Mouse (Mus musculus): ENCODE measurements at regions not wholly inside any gene's neighbourhood (a gene's known extent, or its start where the extent isn't known, plus 50 kb on each side); places are given as distances from the start of the nearest gene placed in this dataset.

DNA sequence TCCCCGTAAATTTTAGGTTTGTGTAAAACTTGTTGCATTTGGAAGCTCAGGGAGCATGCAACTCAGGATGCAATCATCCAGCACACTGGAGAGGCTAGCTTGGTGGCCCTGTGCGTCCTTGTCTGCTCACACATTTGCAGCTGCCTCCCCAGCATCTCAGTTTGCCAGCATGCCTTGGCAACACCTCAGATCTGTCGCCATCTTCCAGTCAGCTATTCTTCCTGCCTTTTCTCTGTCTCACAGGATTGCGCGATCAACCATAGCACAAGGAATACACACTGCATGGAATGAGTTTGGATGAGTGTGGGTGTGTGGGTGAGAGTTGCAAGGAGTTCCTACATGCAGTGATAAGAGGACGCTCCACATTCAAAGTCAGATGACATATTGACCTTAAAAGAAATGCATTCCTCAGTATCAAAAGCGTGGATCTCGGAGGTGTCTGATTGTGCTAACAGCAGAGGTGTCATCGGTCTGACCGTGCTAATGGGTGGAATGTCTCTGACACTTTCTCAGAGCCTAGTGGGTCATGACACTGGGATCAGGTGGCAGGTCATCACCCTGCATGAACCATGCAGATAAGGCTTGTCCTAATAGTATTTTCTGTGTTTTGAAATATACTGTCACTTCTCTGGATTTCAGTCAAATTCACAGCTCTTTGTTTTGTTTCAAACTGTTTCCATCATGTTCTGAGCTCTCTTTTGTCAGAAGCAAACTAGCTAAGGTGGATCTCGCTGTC lies 360.6 kb upstream of the Arglu1 start:
- no peak for DNase-seq (ENCODE audit: low spot score in 2 of 2)

GRCm38 (mm10) chr8:9048116-9048515 lies 357.8 kb upstream of the Arglu1 start:
- no peak for DNase-seq (ENCODE audit: low spot score in 2 of 2)
- intact Hi-C loops (cut with DNase I), result no loop called here

More for the DNA sequence above, 360.6 kb upstream of the Arglu1 start:
- intact Hi-C loops (cut with DNase I), result no loop called here

- DNase-seq (ENCODE audit: low spot score in 2 of 2), result no peak
- intact Hi-C loops (cut with DNase I), result no loop called here
Observed at GRCm38 (mm10) chr8:9042835-9043792, 352.8 kb upstream of the Arglu1 start.

GRCm38 (mm10) chr8:9029156-9029555 lies 338.8 kb upstream of the Arglu1 start:
- intact Hi-C loops (cut with DNase I), result no loop called here
- no peak for DNase-seq (ENCODE audit: low spot score in 2 of 2)

DNA sequence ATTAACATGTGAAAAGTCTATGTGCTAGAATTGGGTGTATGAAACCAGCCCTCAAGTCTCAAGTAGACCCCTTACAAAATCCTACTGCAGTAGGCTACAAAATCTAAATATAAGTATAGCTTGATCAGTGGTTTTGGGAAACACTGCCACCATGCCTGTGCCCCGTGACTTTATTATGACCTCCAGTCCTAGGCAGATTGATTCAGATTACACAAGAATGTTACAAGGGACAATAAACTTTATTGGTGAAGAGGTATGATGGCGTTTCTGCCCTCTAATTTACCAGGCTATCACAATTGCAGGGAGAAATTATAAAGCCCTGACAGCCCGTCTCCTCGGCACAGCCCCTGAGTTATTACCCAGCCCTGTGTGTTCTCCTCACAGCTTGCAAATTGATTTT lies 337.4 kb upstream of the Arglu1 start:
- intact Hi-C loops (cut with DNase I), result no loop called here
- no peak for DNase-seq (ENCODE audit: low spot score in 2 of 2)

DNA sequence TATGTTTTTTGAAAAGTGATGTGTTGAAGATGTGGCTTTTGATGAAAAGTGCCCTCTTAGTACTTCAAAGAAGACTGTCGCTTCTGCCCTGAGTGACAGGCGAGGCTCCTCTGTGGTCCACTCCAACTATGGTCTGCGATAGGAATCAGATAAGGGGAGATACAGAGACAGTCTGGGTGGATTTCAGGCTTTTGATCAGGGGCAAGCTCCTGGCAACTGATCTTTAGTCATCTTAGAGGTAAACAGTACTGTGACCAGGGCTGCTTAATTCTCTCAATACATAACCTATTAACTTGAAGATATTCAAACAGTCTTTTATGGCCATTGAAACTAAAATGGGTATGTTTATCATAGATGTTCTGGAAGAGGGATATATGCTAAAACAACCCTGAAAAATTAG lies 335.6 kb upstream of the Arglu1 start:
- intact Hi-C loops (cut with DNase I), result no loop called here
- no peak for DNase-seq (ENCODE audit: low spot score in 2 of 2)

DNA sequence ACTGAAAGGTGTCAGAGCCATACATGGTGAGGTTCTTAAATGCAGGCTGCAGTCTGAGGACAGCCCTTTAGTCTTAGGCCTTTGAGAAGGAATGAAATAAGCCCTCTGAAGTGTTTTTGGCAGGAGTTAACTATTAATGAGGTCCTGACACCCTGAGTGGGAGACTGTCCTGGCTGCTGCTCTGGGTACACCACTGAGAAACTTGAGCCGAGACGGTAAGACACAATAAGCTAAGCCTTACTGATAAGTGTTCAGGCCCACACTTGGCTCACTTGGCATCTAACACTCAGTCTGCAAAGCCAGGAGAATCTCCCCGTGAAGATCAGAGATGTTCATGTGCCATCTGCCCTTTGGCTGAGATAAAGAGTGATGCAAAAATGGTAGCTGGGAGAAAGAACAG lies 335.1 kb upstream of the Arglu1 start:
- DNase-seq (ENCODE audit: low spot score in 2 of 2), result no peak
- intact Hi-C loops (cut with DNase I), result no loop called here

GRCm38 (mm10) chr8:9020744-9021143 lies 330.4 kb upstream of the Arglu1 start:
- intact Hi-C loops (cut with DNase I), result no loop called here
- no peak for DNase-seq (ENCODE audit: low spot score in 2 of 2)

DNA sequence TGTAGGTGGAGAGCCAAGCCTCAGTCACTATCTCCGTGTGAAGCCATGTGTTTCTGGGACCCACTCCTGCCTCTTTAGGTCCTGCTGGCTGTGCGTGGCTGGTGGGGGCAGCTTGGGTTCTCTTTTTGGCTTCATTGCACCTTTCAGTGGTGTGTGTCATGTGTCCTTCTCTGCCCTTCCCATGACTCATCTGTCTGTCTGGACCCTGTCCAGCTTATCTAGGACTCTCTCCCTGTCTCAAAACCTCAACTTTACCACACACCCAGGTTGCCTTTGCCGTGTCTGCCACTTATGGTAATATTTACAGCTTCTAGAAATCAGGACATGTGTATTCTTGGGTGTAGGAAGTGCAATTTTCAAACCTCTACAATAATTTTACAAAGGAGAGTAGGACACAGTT lies 329.9 kb upstream of the Arglu1 start:
- intact Hi-C loops (cut with DNase I), result no loop called here
- no peak for DNase-seq (ENCODE audit: low spot score in 2 of 2)

DNA sequence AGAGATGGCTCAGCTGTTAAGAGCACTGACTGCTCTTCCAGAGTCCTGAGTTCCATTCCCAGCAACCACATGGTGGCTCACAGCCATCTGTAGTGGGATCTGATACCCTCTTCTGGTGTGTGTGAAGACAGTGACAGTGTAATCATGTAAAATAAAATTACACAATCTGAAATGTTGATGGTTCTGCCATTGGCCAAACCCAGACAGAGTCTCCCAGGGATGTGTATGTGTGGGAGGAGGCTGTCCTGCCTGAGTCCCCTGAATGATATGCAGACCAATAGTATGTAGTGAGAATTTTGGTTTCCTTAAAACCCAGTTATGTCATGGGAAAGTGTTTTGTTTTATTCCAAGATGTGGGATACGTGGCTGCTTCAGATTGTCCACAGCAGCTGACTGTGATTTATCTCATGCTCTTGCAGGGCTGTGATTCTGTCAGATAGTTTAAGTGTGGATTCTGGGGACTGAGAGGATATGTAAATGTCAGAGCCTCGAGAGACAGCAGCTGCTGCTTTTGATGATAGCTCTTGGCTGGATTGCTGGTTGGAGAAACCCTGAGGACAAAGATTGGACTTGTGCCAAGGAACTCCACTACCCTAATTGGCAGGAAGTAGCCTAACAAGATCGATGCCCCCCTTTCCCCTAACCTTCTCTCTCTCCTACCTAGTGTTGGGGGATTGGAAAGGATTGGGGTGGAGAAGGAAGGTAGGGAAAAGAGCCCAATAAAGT lies 321.6 kb upstream of the Arglu1 start:
- DNase-seq (ENCODE audit: low spot score in 2 of 2), result no peak
- intact Hi-C loops (cut with DNase I), result no loop called here

DNA sequence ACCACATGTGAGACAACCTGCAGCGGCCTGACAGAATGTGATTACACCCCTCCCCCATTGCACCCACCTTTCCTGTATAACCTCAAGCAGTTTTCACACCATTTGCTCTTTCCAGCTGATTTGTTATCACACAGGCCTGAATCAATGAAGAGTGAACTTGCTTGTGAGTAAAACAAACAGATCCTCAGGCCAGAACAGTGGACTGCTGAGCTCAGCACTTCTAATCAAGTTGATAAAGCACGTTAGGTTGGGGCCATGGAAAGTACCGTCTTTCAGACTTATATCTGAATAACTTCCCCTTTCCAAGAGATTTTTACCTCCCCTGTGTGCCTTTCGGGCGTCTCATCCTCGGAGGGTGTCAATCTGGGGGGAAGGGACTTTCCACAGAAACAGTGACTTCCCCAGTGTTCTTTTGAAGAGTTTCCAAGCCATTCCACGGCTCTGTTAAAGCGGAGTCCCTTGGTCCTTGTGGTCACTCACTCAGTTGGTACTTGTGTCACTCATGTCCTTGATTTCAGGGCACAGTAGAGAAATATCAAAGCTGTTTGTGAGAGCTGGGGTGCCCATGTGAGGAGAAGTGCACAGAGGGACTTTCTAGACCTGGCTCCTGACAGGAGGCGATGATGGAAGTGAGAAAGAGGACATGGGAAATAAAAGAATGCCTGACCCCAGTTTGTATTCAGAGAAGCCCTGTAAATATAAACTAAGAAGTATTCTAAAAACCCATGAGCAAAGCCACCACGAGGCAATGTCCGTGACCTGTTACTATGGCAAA lies 317.9 kb upstream of the Arglu1 start:
- intact Hi-C loops (cut with DNase I), result no loop called here
- no peak for DNase-seq (ENCODE audit: low spot score in 2 of 2)

DNA sequence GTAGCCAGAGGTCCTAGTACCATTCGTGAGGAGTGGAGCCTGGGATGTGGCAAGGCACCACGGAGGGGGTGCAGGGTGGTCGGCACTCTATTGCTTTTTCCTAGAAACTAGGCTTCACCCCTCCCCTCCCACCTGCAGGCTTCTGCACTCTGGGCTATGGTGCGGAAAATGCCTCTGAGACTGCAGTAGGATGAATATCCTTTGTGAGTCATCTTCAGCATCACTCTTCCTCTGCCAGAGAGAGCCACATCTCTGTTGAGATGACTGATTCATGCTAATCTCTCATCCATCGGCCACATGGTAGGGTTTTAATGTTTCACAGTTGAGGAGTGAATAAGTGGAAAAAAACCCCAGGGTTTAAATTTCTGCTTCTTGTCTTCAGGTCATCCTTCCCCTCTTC lies 309.6 kb upstream of the Arglu1 start:
- no peak for DNase-seq (ENCODE audit: low spot score in 2 of 2)
- intact Hi-C loops (cut with DNase I), result loop anchor here (5.0 kb wide), 1 partner anchor 162 kb away; no protein-coding TSS in a partner anchor

DNA sequence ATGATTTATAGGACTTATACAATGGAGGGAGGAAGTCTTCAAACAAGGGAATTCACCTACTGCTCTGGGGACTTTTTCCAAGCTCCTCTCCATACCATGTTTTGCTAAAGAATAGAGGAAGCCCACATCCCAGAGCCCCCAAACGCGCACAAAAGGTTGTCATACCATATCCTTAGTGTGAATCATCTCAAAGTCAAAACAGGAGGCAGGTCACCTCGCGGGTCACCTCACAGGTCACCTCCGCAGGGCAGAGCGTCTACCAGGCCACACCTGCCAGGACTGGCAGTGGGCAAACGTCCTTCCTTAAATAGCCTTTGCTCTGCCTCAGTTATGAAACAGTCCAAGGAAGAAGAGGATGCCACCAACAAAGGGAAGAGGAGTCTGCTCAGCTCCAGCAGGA lies 307.3 kb upstream of the Arglu1 start:
- DNase-seq (ENCODE audit: low spot score in 2 of 2), result no peak
- intact Hi-C loops (cut with DNase I), result loop anchor here (5.0 kb wide), 1 partner anchor 165 kb away; no protein-coding TSS in a partner anchor

DNA sequence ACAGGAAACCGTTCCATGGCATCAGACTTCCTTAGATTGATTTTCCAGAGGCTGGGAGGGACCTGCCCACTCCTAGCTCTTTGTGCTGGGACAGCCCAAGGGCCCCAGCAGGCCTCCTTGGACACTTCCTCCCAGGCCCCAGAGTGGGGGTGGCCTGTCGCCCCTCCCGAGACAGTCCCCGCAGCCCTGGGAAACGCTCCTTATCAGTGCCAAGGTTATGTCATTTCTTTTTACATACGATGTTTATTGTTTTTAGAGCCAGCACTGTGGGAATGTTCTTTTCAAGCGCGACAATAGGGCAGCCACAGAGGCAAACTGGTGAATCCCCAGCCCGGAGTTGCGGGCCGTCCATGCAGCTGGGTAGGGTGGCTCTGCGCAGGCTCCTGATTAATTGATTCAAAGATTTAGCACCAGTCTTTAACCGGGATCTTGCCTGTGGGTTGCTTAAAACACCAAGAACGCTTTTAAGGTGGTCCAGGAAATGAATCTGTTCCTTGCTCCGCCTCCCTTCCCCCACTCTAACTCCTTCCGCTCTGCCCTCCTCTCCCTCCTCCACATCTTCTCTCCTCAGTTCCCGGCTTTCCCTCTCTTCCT lies 304.4 kb upstream of the Arglu1 start:
- intact Hi-C loops (cut with DNase I), result loop anchor here (5.0 kb wide), 2 partner anchors 168 to 183 kb away; no protein-coding TSS in a partner anchor
- DNase-seq (ENCODE audit: low spot score in 2 of 2), result peak; percentile 35 to 43

- intact Hi-C loops (cut with DNase I), result loop anchor here (5.0 kb wide), 1 partner anchor 183 kb away; no protein-coding TSS in a partner anchor
Observed at GRCm38 (mm10) chr8:8994008-8994407, 303.7 kb upstream of the Arglu1 start.

GRCm38 (mm10) chr8:8992461-8993032 lies 302.2 kb upstream of the Arglu1 start:
- DNase-seq (ENCODE audit: low spot score in 2 of 2), result peak; percentile 71 to 77
- intact Hi-C loops (cut with DNase I), result loop anchor here (2.0 to 5.0 kb wide), 2 partner anchors 185 to 332 kb away; partner anchors contain the start of gene Efnb2

More at GRCm38 (mm10) chr8:8994008-8994407, 303.7 kb upstream of the Arglu1 start:
- peak in 1 of 2 experiments; percentile 43 for DNase-seq (ENCODE audit: low spot score in 2 of 2)

DNA sequence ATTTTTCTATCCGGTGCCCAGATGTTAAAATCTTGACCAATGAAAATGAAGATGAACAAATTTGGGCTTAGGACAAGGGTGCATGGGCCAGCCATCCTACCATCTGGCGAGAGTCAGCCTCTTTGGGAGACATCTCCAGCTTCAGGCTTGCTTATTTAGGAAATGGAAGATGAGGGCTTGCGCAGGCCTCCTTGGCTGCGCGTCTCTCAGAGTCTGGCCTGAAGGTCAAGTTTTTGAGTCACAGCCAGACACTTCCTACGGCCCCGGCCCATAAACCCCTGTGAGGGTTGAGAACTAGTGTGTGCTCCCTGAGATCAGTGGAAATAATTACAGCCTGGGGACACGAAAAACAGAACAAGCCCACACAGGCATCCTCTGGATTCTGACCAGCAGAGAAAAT lies 300.7 kb upstream of the Arglu1 start:
- intact Hi-C loops (cut with DNase I), result loop anchor here (5.0 kb wide), 1 partner anchor 186 kb away; no protein-coding TSS in a partner anchor

GRCm38 (mm10) chr8:8986068-8986467 lies 295.7 kb upstream of the Arglu1 start:
- intact Hi-C loops (cut with DNase I), result no loop called here
- no peak for DNase-seq (ENCODE audit: low spot score in 2 of 2)

More for the DNA sequence above, 300.7 kb upstream of the Arglu1 start:
- no peak for DNase-seq (ENCODE audit: low spot score in 2 of 2)
